Mouse (Mus musculus) limb, embryonic 11.5 days (tissue): Measurements from ENCODE around the gene Vmn2r36. TPM values are rescaled to one million over a fixed set of nuclear protein-coding genes. Genes with fewer than 3 reads are reported as not detected.
"Not testable (repeated sequence)": the region's sequence is repeated elsewhere in the genome, so short reads cannot be mapped to it uniquely, and the experiment has no call there.

Experiments used
- ATAC-seq: fragments of 200-750 bp; cut with Nextera tagmentation; 2 replicates; pipeline ENCODE4 v1.8.0; 2017; ENCODE audit warnings: low read depth; ENCODE audit not compliant: insufficient number of reproducible peaks, low FRiP score, low TSS enrichment
- DNase-seq: peaks from one replicate; pipeline ENCODE4 v3.0.0-alpha.2; 2015; ENCODE audit warnings: low spot score
- H3K27ac ChIP-seq: fragments of 300-500 bp; sonication (generic); replicated peaks from 2 replicates; pipeline ENCODE4 v1.5.1; 2014; ENCODE audit warnings: low read depth, mild to moderate bottlenecking, low read length
- H3K27me3 ChIP-seq: fragments of 300-500 bp; sonication (generic); 2 replicates; pipeline ENCODE4 v1.6.1; 2014; ENCODE audit warnings: mild to moderate bottlenecking, low read length, mixed read lengths; ENCODE audit not compliant: control insufficient read depth, insufficient read depth
- H3K36me3 ChIP-seq: fragments of 300-500 bp; sonication (generic); 2 replicates; pipeline ENCODE4 v1.6.1; 2014; ENCODE audit warnings: mild to moderate bottlenecking, low read length, moderate library complexity, mixed read lengths; ENCODE audit not compliant: control insufficient read depth, insufficient read depth
- H3K4me1 ChIP-seq: fragments of 300-500 bp; sonication (generic); 2 replicates; pipeline ENCODE4 v1.6.1; 2014; ENCODE audit warnings: low read length, mixed read lengths; ENCODE audit not compliant: control insufficient read depth, insufficient read depth
- H3K4me2 ChIP-seq: fragments of 300-500 bp; sonication (generic); 2 replicates; pipeline ENCODE4 v1.6.1; 2014; ENCODE audit warnings: low read depth, mild to moderate bottlenecking, moderate library complexity; ENCODE audit not compliant: severe bottlenecking
- H3K4me3 ChIP-seq: fragments of 300-500 bp; sonication (generic); 2 replicates; pipeline ENCODE4 v1.5.1; 2014; ENCODE audit warnings: low read depth, low read length
- H3K9ac ChIP-seq: fragments of 300-500 bp; sonication (generic); 2 replicates; pipeline ENCODE4 v1.6.1; 2014; ENCODE audit warnings: mild to moderate bottlenecking, low read length
- H3K9me3 ChIP-seq: fragments of 300-500 bp; sonication (generic); 2 replicates; pipeline ENCODE4 v1.6.1; 2016; ENCODE audit warnings: low read length; ENCODE audit not compliant: control insufficient read depth
- WGBS: fragments of 180-500 bp; shearing (Covaris S2); extraction: QIAGEN DNeasy Blood & Tissue Kit; methylation state at CpG from one replicate; pipeline ENCODE4 v1.1.7; 2014; 5-methylcytosine and 5-hydroxymethylcytosine counted together
- polyA plus RNA-seq: library from polyadenylated mRNA; unstranded; fragments of >200 nt; fragmentation: Nextera tagmentation; extraction: Ambion mirVana; gene quantifications from 2 replicates; pipeline ENCODE4 v1.2.1, GENCODE M21; 2014

Gene Vmn2r36
- polyA plus RNA-seq: not detected in 2 replicates

DNA sequence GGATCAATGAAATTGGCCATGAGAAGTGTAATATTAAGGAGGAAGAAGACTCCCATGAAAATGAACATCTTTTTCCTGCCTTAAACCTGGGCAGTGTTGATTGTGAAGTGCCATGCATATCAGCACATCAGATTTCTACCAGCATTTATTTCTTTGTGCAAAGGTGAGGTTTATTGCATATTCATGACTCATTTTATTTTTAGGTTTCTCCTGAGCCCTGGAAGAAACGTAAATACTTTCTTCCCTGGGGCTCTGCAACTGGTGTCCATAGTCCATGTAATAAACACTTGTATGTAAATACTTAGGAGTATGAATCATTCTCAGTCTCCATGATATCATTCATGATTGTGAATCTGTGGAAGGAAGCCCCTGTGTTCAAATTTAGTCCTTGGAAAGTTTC, at the start of gene Vmn2r36:
Gene Vmn2r36 (minus strand): TSS at position 101 of the 400 bp plus-strand sequence.
- not testable (repeated sequence) for H3K27me3 ChIP-seq, H3K4me2 ChIP-seq, H3K27ac ChIP-seq, H3K9ac ChIP-seq, H3K9me3 ChIP-seq, ATAC-seq, DNase-seq, H3K36me3 ChIP-seq, H3K4me1 ChIP-seq, H3K4me3 ChIP-seq
- no CpG with 5 or more reads among the region's 1 CpGs for WGBS

Other genes starting within 250 kb of the Vmn2r36 start
- not detected in 2 replicates for gene Vmn2r34, start 213.0 kb downstream of the Vmn2r36 start, polyA plus RNA-seq
- not detected in 2 replicates for gene Vmn2r35, start 82.6 kb downstream of the Vmn2r36 start, polyA plus RNA-seq